Mouse (Mus musculus) intestine, postnatal 0 days (tissue): Measurements from ENCODE around the gene Gm4871. TPM values are rescaled to one million over a fixed set of nuclear protein-coding genes. Genes with fewer than 3 reads are reported as not detected.
A peak's percentile ranks its signal among the peaks of the same experiment; 100 is the strongest.
"Not testable (repeated sequence)": the region's sequence is repeated elsewhere in the genome, so short reads cannot be mapped to it uniquely, and the experiment has no call there.

Source experiments
- ATAC-seq: fragments of 200-750 bp; cut with Nextera tagmentation; 2 replicates; pipeline ENCODE4 v1.8.0; 2017; ENCODE audit warnings: mild to moderate bottlenecking, moderate TSS enrichment, moderate library complexity
- H3K27ac ChIP-seq: fragments of 300-500 bp; sonication (generic); 2 replicates; pipeline ENCODE4 v1.5.1; 2014; ENCODE audit warnings: mild to moderate bottlenecking, low read depth, low read length, moderate library complexity
- H3K27me3 ChIP-seq: fragments of 300-500 bp; sonication (generic); replicated peaks from 2 replicates; pipeline ENCODE4 v1.6.1; 2014; ENCODE audit warnings: low read length, mixed read lengths; ENCODE audit not compliant: control insufficient read depth, insufficient read depth
- H3K36me3 ChIP-seq: fragments of 300-500 bp; sonication (generic); 2 replicates; pipeline ENCODE4 v1.6.1; 2014; ENCODE audit warnings: mild to moderate bottlenecking, moderate library complexity; ENCODE audit not compliant: control insufficient read depth, insufficient read depth
- H3K4me1 ChIP-seq: fragments of 300-500 bp; sonication (generic); replicated peaks from 2 replicates; pipeline ENCODE4 v1.6.1; 2014; ENCODE audit warnings: antibody characterized with exemption, low read length, mixed read lengths; ENCODE audit not compliant: control insufficient read depth, insufficient read depth
- H3K4me2 ChIP-seq: fragments of 300-500 bp; sonication (generic); replicated peaks from 2 replicates; pipeline ENCODE4 v1.6.1; 2014; ENCODE audit warnings: low read depth, mild to moderate bottlenecking, moderate library complexity
- H3K4me3 ChIP-seq: fragments of 300-500 bp; sonication (generic); 2 replicates; pipeline ENCODE4 v1.5.1; 2014; ENCODE audit warnings: low read depth, low read length
- H3K9ac ChIP-seq: fragments of 300-500 bp; sonication (generic); 2 replicates; pipeline ENCODE4 v1.6.1; 2014; ENCODE audit warnings: mild to moderate bottlenecking, low read depth, low read length
- H3K9me3 ChIP-seq: fragments of 300-500 bp; sonication (generic); 2 replicates; pipeline ENCODE4 v1.6.1; 2016; ENCODE audit warnings: mixed run types; ENCODE audit not compliant: control insufficient read depth
- CTCF ChIP-seq: sonication (generic); IDR thresholded peaks from 2 replicates; pipeline ENCODE4 v1.5.1; 2016; ENCODE audit warnings: low read depth, mild to moderate bottlenecking, control low read depth, antibody characterized with exemption, moderate library complexity
- WGBS: fragments of 180-500 bp; shearing (Covaris S2); extraction: QIAGEN DNeasy Blood & Tissue Kit; methylation state at CpG from one replicate; pipeline ENCODE4 v1.1.7; 2014; 5-methylcytosine and 5-hydroxymethylcytosine counted together
- polyA plus RNA-seq: library from polyadenylated mRNA; unstranded; fragments of >200 nt; fragmentation: Nextera tagmentation; extraction: Ambion mirVana; gene quantifications from 2 replicates; pipeline ENCODE4 v1.2.1, GENCODE M21; 2015

The Gm4871 gene
- polyA plus RNA-seq, 1 experiment from 2014 or later = not detected

- no peak for TF ChIP-seq CTCF
- Histone ChIP-seq H3K9me3 (no peaks in the 10 kb centered on the region), H3K4me1 (no peaks in the 10 kb centered on the region), H3K36me3 (no peaks in the 10 kb centered on the region), H3K27ac (no peak overlapping the region), H3K27me3 (no peaks in the 10 kb centered on the region), H3K4me3 (no peak overlapping the region), H3K9ac (no peak overlapping the region), H3K4me2 (no peak overlapping the region)
- WGBS = 89% methylated on average over 1 of the region's 1 CpGs
- ATAC-seq = no peak
Observed at GRCm38 (mm10) chr5:145064765-145065340, 32.3 kb upstream of the Gm4871 start.

- Histone ChIP-seq H3K36me3 (no peaks in the 10 kb centered on the region), H3K9ac (no peak overlapping the region), H3K27ac (no peak overlapping the region), H3K27me3 (no peaks in the 10 kb centered on the region), H3K4me1 (no peaks in the 10 kb centered on the region), H3K4me2 (no peak overlapping the region), H3K9me3 (no peaks in the 10 kb centered on the region), H3K4me3 (no peak overlapping the region)
- 82% methylated on average over 2 of the region's 2 CpGs for WGBS
- no peak for TF ChIP-seq CTCF
- no peak; the same call in 1 of the 2 replicates for ATAC-seq
Observed at GRCm38 (mm10) chr5:145059524-145059923, 27.0 kb upstream of the Gm4871 start.

- Histone ChIP-seq H3K4me3 (no peak overlapping the region), H3K36me3 (no peaks in the 10 kb centered on the region)
- 91% methylated on average over 7 of the region's 7 CpGs for WGBS
Observed at GRCm38 (mm10) chr5:145058722-145059121, 26.2 kb upstream of the Gm4871 start.

GRCm38 (mm10) chr5:145057907-145058306 is 25.4 kb upstream of the Gm4871 start:
- Histone ChIP-seq H3K4me2 (no peak overlapping the region), H3K9me3 (no peaks in the 10 kb centered on the region), H3K36me3 (no peaks in the 10 kb centered on the region), H3K9ac (no peak overlapping the region), H3K4me3 (no peak overlapping the region), H3K27me3 (no peaks in the 10 kb centered on the region), H3K4me1 (no peaks in the 10 kb centered on the region), H3K27ac (no peak overlapping the region)
- TF ChIP-seq CTCF = no peak
- no peak for ATAC-seq
- 83% methylated on average over 8 of the region's 8 CpGs for WGBS

More at GRCm38 (mm10) chr5:145058722-145059121, 26.2 kb upstream of the Gm4871 start:
- Histone ChIP-seq H3K9me3 (no peaks in the 10 kb centered on the region), H3K27ac (no peak overlapping the region), H3K27me3 (no peaks in the 10 kb centered on the region), H3K4me1 (no peaks in the 10 kb centered on the region), H3K4me2 (no peak overlapping the region), H3K9ac (no peak overlapping the region)
- TF ChIP-seq CTCF = 0 out of 2 replicates have a peak, but pooled peaks have one; percentile 16
- no peak for ATAC-seq

GRCm38 (mm10) chr5:145054187-145054586 is 21.6 kb upstream of the Gm4871 start:
- H3K9ac ChIP-seq, H3K4me2 ChIP-seq, H3K36me3 ChIP-seq, H3K9me3 ChIP-seq, ATAC-seq, H3K27ac ChIP-seq, H3K27me3 ChIP-seq, H3K4me3 ChIP-seq, H3K4me1 ChIP-seq: not testable (repeated sequence)
- 43% methylated on average over 3 of the region's 3 CpGs for WGBS

GRCm38 (mm10) chr5:145042690-145043089 is 10.1 kb upstream of the Gm4871 start, which contains the start of gene 1700018F24Rik:
1700018F24Rik (plus strand) TSS chr5:145042990.
- H3K4me1 ChIP-seq, H3K27ac ChIP-seq, H3K4me3 ChIP-seq, H3K9ac ChIP-seq, ATAC-seq, H3K27me3 ChIP-seq, H3K9me3 ChIP-seq, H3K4me2 ChIP-seq, H3K36me3 ChIP-seq: not testable (repeated sequence)
- 62% methylated on average over 3 of the region's 3 CpGs for WGBS

- WGBS = 42% methylated on average over 4 of the region's 4 CpGs
- H3K9ac ChIP-seq = no peak overlapping the region
- TF ChIP-seq CTCF = peak; percentile 59
- no peaks in the 10 kb centered on the region for H3K36me3 ChIP-seq
- H3K4me1 ChIP-seq = no peaks in the 10 kb centered on the region
- no peak overlapping the region for H3K4me3 ChIP-seq
- H3K4me2 ChIP-seq = no peak overlapping the region
- H3K27me3 ChIP-seq = no peaks in the 10 kb centered on the region
- no peak overlapping the region for H3K27ac ChIP-seq
- H3K9me3 ChIP-seq = no peaks in the 10 kb centered on the region
- no peak for ATAC-seq
Observed at GRCm38 (mm10) chr5:145041628-145042027, 9.1 kb upstream of the Gm4871 start.

- H3K9me3 ChIP-seq, H3K27ac ChIP-seq, H3K36me3 ChIP-seq, H3K9ac ChIP-seq, H3K4me1 ChIP-seq, H3K4me3 ChIP-seq, H3K4me2 ChIP-seq, ATAC-seq, H3K27me3 ChIP-seq: not testable (repeated sequence)
- WGBS = 93% methylated on average over 1 of the region's 1 CpGs
Observed at GRCm38 (mm10) chr5:145030476-145030875, 2.1 kb downstream of the Gm4871 start.

- ATAC-seq, H3K9ac ChIP-seq, H3K4me1 ChIP-seq, H3K27me3 ChIP-seq, H3K9me3 ChIP-seq, H3K36me3 ChIP-seq, H3K4me2 ChIP-seq, H3K4me3 ChIP-seq, H3K27ac ChIP-seq: not testable (repeated sequence)
- WGBS = 26% methylated on average over 1 of the region's 1 CpGs
Observed at GRCm38 (mm10) chr5:145020712-145021111, 11.8 kb downstream of the Gm4871 start.
